Mouse (Mus musculus): ENCODE measurements around the gene Itgb3. TPM values are rescaled to one million over a fixed set of nuclear protein-coding genes. Genes with fewer than 3 reads are reported as not detected.
"Not testable (repeated sequence)": the region's sequence is repeated elsewhere in the genome, so short reads cannot be mapped to it uniquely, and the experiment has no call there.

Itgb3 gene
- polyA plus RNA-seq, 1 experiment from 2014 or later = 1.5 TPM

- Histone ChIP-seq H3K9ac (ENCODE audit: low read length) (no peak overlapping the region), H3K4me3 (ENCODE audit: low read depth, low read length) (no peak overlapping the region), H3K27ac (ENCODE audit: low read depth, low read length) (no peak overlapping the region), H3K36me3 (ENCODE audit: control insufficient read depth, insufficient read depth, low read length) (no peaks in the 10 kb centered on the region), H3K27me3 (ENCODE audit: control insufficient read depth, insufficient read depth, low read length) (no peaks in the 10 kb centered on the region), H3K9me3 (ENCODE audit: control insufficient read depth, low read length) (no peaks in the 10 kb centered on the region), H3K4me2 (no peak overlapping the region), H3K4me1 (ENCODE audit: control insufficient read depth, insufficient read depth, low read length) (no peaks in the 10 kb centered on the region)
- WGBS = 93% methylated on average over 4 of the region's 4 CpGs
- no peak for DNase-seq (ENCODE audit: low spot score, missing footprints)
- ATAC-seq (ENCODE audit: low FRiP score) = no peak
Observed at GRCm38 (mm10) chr11:104568326-104568725, 39.5 kb upstream of the Itgb3 start.

DNA sequence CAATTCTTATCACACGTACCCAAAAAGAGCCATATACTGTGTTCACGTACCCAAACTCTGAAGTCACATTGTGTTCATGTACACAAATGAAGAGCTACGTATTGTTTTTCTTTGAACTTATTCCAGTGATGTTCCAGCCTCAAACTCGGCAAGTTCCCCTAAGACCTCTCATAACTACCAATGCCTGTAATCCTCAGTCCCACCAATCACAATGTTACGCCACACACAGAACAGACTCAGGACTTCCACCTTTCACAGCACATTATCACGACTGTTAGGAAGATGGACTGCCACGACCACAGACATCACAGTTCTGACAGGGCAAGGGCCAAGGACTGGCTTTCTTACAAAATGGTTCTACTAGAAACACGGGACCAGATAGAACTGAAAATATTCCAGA is 37.3 kb upstream of the Itgb3 start:
- H3K27ac ChIP-seq (ENCODE audit: low read depth, low read length); H3K36me3 ChIP-seq (ENCODE audit: control insufficient read depth, insufficient read depth, low read length); DNase-seq (ENCODE audit: low spot score, missing footprints); H3K9ac ChIP-seq (ENCODE audit: low read length); H3K9me3 ChIP-seq (ENCODE audit: control insufficient read depth, low read length); ATAC-seq (ENCODE audit: low FRiP score); H3K4me2 ChIP-seq; H3K27me3 ChIP-seq (ENCODE audit: control insufficient read depth, insufficient read depth, low read length); H3K4me3 ChIP-seq (ENCODE audit: low read depth, low read length); H3K4me1 ChIP-seq (ENCODE audit: control insufficient read depth, insufficient read depth, low read length): not testable (repeated sequence)
- WGBS = 83% methylated on average over 8 of the region's 8 CpGs

DNA sequence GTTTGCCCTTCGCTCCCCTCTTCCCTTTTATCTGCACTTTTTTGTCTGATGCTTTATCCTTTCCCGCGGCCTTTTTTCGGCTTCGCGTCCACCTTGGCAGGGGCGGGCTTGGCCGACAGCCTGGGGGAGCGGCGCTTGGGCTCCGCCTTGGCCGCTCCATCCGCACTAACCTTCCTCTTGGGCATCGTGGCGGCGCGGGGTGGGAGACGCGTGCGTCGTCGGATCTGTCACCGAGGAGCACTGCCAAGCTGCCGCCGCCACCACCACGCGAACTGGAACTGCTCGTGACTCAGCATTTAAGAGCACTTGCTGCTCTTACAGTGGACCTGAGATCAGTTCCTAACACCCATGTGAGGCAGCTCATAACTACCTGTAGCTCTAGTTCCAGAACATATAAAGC is 36.4 kb upstream of the Itgb3 start:
- not testable (repeated sequence) for H3K27me3 ChIP-seq (ENCODE audit: control insufficient read depth, insufficient read depth, low read length)

DNA sequence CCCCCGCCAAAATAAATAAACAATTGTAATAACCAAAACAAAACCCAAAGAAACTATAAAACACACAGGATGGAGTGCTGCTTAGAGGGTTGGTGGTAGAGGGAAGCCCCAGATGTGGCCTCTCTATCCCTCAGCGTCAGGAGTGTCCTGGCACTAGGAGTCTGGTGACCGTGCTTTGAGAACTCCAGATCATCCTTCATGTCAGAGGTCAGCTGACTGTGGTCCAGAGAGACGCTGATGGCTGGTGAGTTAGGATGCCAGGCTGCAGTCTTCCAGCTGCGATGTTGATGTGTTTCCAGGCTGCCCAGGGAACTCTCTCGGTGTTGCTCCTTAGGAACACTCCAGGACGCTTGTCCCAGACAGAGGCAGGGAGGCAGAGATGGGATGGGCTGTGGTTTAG is 35.7 kb upstream of the Itgb3 start:
- ATAC-seq (ENCODE audit: low FRiP score) = no peak
- no peak overlapping the region for H3K4me3 ChIP-seq (ENCODE audit: low read depth, low read length)
- no peak overlapping the region for H3K9ac ChIP-seq (ENCODE audit: low read length)

More for the DNA sequence above, 36.4 kb upstream of the Itgb3 start:
- H3K9me3 ChIP-seq (ENCODE audit: control insufficient read depth, low read length); DNase-seq (ENCODE audit: low spot score, missing footprints); H3K4me1 ChIP-seq (ENCODE audit: control insufficient read depth, insufficient read depth, low read length); H3K36me3 ChIP-seq (ENCODE audit: control insufficient read depth, insufficient read depth, low read length); H3K27ac ChIP-seq (ENCODE audit: low read depth, low read length): not testable (repeated sequence)
- Histone ChIP-seq H3K9ac (ENCODE audit: low read length) (peak overlapping the region; percentile 40; the same call in 1 of the 2 replicates), H3K4me3 (ENCODE audit: low read depth, low read length) (peak overlapping the region; percentile 27), H3K4me2 (peak overlapping the region; percentile 53)
- WGBS = 5% methylated on average over 28 of the region's 28 CpGs
- ATAC-seq (ENCODE audit: low FRiP score) = peak; percentile 27; the same call in 1 of the 2 replicates

GRCm38 (mm10) chr11:104572566-104572965 is 35.2 kb upstream of the Itgb3 start:
- ATAC-seq (ENCODE audit: low FRiP score) = no peak
- no peaks in the 10 kb centered on the region for H3K36me3 ChIP-seq (ENCODE audit: control insufficient read depth, insufficient read depth, low read length)
- WGBS = 76% methylated on average over 2 of the region's 2 CpGs

More for the DNA sequence above, 35.7 kb upstream of the Itgb3 start:
- 55% methylated on average over 7 of the region's 7 CpGs for WGBS
- H3K4me1 ChIP-seq (ENCODE audit: control insufficient read depth, insufficient read depth, low read length) = no peaks in the 10 kb centered on the region
- H3K27me3 ChIP-seq (ENCODE audit: control insufficient read depth, insufficient read depth, low read length) = no peaks in the 10 kb centered on the region
- no peaks in the 10 kb centered on the region for H3K36me3 ChIP-seq (ENCODE audit: control insufficient read depth, insufficient read depth, low read length)
- H3K4me2 ChIP-seq = no peak overlapping the region
- no peak overlapping the region for H3K27ac ChIP-seq (ENCODE audit: low read depth, low read length)
- no peak for DNase-seq (ENCODE audit: low spot score, missing footprints)
- H3K9me3 ChIP-seq (ENCODE audit: control insufficient read depth, low read length) = no peaks in the 10 kb centered on the region

DNA sequence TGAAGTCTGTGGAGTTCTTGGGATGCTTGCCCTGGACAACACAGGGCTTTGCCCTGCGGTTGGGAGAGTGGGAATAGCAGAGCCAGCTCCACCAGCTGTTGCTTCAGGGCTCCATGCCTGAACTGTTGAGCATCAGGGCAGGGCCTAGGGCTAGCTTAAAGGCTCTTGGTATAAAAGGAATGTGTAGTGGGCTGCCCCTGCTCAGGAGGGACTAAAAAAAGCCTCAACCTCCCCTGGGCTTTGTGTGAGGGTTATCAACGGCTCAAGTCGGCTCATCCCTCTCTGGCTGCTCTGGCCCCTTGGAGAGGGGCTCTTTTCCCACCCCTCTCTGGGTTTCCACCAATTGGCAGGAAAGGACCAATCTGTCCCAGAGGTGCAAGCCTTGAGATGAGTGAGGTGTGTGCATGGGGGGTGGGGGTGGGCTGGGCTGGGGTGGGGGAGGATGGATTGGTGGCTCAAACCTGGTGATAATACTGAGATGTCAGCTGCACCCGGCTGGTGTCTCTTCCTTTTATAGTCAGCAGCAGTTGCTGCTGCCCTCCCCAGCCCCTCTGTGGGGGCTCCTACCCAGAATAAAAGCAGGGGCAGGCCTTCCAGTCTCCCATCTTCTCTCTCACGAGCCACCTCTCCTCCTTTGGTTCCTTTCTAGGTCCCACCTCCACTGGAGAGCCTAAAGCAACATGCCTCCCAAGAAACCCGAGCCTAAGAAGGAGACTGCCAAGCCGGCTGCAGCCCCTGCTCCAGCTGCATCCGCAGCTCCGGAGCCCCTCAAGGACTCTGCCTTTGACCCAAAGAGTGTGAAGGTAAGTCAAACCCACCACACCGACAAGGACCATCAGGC is 30.8 kb upstream of the Itgb3 start:
- H3K27ac ChIP-seq (ENCODE audit: low read depth, low read length) = no peak overlapping the region
- H3K9me3 ChIP-seq (ENCODE audit: control insufficient read depth, low read length) = no peaks in the 10 kb centered on the region
- no peaks in the 10 kb centered on the region for H3K4me1 ChIP-seq (ENCODE audit: control insufficient read depth, insufficient read depth, low read length)
- DNase-seq (ENCODE audit: low spot score, missing footprints) = no peak
- no peaks in the 10 kb centered on the region for H3K27me3 ChIP-seq (ENCODE audit: control insufficient read depth, insufficient read depth, low read length)
- H3K4me2 ChIP-seq = no peak overlapping the region
- ATAC-seq (ENCODE audit: low FRiP score) = no peak
- H3K4me3 ChIP-seq (ENCODE audit: low read depth, low read length) = no peak overlapping the region
- H3K9ac ChIP-seq (ENCODE audit: low read length) = no peak overlapping the region
- WGBS = 41% methylated on average over 10 of the region's 10 CpGs
- H3K36me3 ChIP-seq (ENCODE audit: control insufficient read depth, insufficient read depth, low read length) = no peaks in the 10 kb centered on the region

More at GRCm38 (mm10) chr11:104572566-104572965, 35.2 kb upstream of the Itgb3 start:
- Histone ChIP-seq H3K27ac (ENCODE audit: low read depth, low read length) (no peak overlapping the region), H3K4me3 (ENCODE audit: low read depth, low read length) (no peak overlapping the region), H3K4me1 (ENCODE audit: control insufficient read depth, insufficient read depth, low read length) (no peaks in the 10 kb centered on the region), H3K9me3 (ENCODE audit: control insufficient read depth, low read length) (no peaks in the 10 kb centered on the region), H3K27me3 (ENCODE audit: control insufficient read depth, insufficient read depth, low read length) (no peaks in the 10 kb centered on the region), H3K4me2 (no peak overlapping the region), H3K9ac (ENCODE audit: low read length) (no peak overlapping the region)
- no peak for DNase-seq (ENCODE audit: low spot score, missing footprints)

GRCm38 (mm10) chr11:104578074-104578473 is 29.7 kb upstream of the Itgb3 start:
- H3K27me3 ChIP-seq (ENCODE audit: control insufficient read depth, insufficient read depth, low read length) = no peaks in the 10 kb centered on the region
- ATAC-seq (ENCODE audit: low FRiP score) = no peak
- H3K4me3 ChIP-seq (ENCODE audit: low read depth, low read length) = no peak overlapping the region

DNA sequence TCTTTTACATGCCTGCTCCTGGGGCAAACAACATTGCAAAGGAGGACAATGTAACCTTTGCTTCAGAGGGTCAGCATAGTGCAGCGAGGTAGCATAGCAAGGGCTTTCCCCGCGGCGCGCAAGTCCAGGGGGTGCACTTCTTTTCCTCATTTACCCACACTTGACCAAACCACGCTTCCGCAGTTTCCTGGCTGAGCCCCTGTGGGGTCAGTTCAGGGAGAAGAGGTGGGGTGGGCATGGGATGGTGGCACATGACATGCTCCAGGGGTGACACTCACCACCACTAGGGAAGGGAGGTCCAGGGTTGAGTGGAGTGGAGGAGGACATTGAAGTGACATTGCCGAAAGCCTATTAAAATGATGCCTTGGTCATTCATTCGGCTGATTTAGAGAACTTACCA is 28.7 kb upstream of the Itgb3 start:
- no peak overlapping the region for H3K9ac ChIP-seq (ENCODE audit: low read length)
- ATAC-seq (ENCODE audit: low FRiP score) = no peak

More at GRCm38 (mm10) chr11:104578074-104578473, 29.7 kb upstream of the Itgb3 start:
- Histone ChIP-seq H3K27ac (ENCODE audit: low read depth, low read length) (no peak overlapping the region), H3K4me1 (ENCODE audit: control insufficient read depth, insufficient read depth, low read length) (no peaks in the 10 kb centered on the region), H3K9ac (ENCODE audit: low read length) (no peak overlapping the region), H3K4me2 (no peak overlapping the region), H3K36me3 (ENCODE audit: control insufficient read depth, insufficient read depth, low read length) (no peaks in the 10 kb centered on the region), H3K9me3 (ENCODE audit: control insufficient read depth, low read length) (no peaks in the 10 kb centered on the region)
- no peak for DNase-seq (ENCODE audit: low spot score, missing footprints)
- WGBS = 69% methylated on average over 5 of the region's 5 CpGs

GRCm38 (mm10) chr11:104579575-104579974 is 28.2 kb upstream of the Itgb3 start:
- WGBS = 92% methylated on average over 8 of the region's 8 CpGs
- H3K36me3 ChIP-seq (ENCODE audit: control insufficient read depth, insufficient read depth, low read length) = no peaks in the 10 kb centered on the region
- H3K9ac ChIP-seq (ENCODE audit: low read length) = no peak overlapping the region
- no peaks in the 10 kb centered on the region for H3K4me1 ChIP-seq (ENCODE audit: control insufficient read depth, insufficient read depth, low read length)
- H3K27me3 ChIP-seq (ENCODE audit: control insufficient read depth, insufficient read depth, low read length) = no peaks in the 10 kb centered on the region
- DNase-seq (ENCODE audit: low spot score, missing footprints) (no peak), ATAC-seq (ENCODE audit: low FRiP score) (no peak)
- no peak overlapping the region for H3K27ac ChIP-seq (ENCODE audit: low read depth, low read length)
- H3K9me3 ChIP-seq (ENCODE audit: control insufficient read depth, low read length) = no peaks in the 10 kb centered on the region
- no peak overlapping the region for H3K4me2 ChIP-seq
- H3K4me3 ChIP-seq (ENCODE audit: low read depth, low read length) = no peak overlapping the region

More for the DNA sequence above, 28.7 kb upstream of the Itgb3 start:
- H3K27ac ChIP-seq (ENCODE audit: low read depth, low read length) = no peak overlapping the region
- H3K4me1 ChIP-seq (ENCODE audit: control insufficient read depth, insufficient read depth, low read length) = no peaks in the 10 kb centered on the region
- no peaks in the 10 kb centered on the region for H3K36me3 ChIP-seq (ENCODE audit: control insufficient read depth, insufficient read depth, low read length)
- WGBS = 90% methylated on average over 9 of the region's 9 CpGs
- no peak for DNase-seq (ENCODE audit: low spot score, missing footprints)
- no peaks in the 10 kb centered on the region for H3K9me3 ChIP-seq (ENCODE audit: control insufficient read depth, low read length)
- H3K27me3 ChIP-seq (ENCODE audit: control insufficient read depth, insufficient read depth, low read length) = no peaks in the 10 kb centered on the region
- no peak overlapping the region for H3K4me3 ChIP-seq (ENCODE audit: low read depth, low read length)
- H3K4me2 ChIP-seq = no peak overlapping the region

All from midbrain, embryonic 11.5 days (tissue).